Comparison of ENCODE assay signal across 9 mouse cellular contexts in the genomic region with DNA sequence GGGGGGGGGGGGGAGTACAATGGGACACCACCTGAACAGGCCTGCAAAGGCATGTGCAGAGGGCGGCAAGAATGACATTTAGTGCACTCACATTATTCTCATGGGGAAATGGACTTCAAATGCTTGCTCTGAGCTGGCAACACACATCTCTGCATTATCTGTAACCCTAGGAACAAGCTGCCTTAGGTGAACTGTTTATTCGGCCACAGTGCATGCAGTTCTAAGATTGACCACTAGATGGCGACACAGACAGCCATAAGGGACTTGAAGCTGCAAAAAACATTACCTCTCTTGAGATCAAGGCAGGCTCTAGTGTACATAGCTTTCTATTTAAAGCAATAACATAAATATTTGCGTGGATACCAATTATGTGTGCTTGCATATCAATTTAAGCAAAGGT. TPM values are rescaled to one million over a fixed set of nuclear protein-coding genes. Genes with fewer than 3 reads are reported as not detected.
DNase-seq lines count a peak whose midpoint lies in the region; ATAC-seq lines count a peak whose summit lies in the region.
"Had no signal": no experiment of that assay in that cellular context is flagged by ENCODE, and none has a peak within 500 bp of the region (broad histone marks: within the 10 kb centered on the region; RNA-seq: fewer than 3 reads in every experiment).

No protein-coding gene starts in this region.

- no peak overlapping the region for H3K27ac ChIP-seq in forebrain, embryonic 14.5 days (ENCODE audit: low read depth, low read length)
- no peak overlapping the region for H3K27ac ChIP-seq in hindbrain, embryonic 10.5 days
- H3K27ac ChIP-seq: limb, embryonic 13.5 days had no signal

- peak; percentile 50; the same call in 1 of the 2 replicates for ATAC-seq in cerebellum, adult (ENCODE audit: insufficient number of reproducible peaks, low FRiP score, low TSS enrichment)
- ATAC-seq in forebrain, embryonic 14.5 days = peak; percentile 66

- no peak overlapping the region for H3K9ac ChIP-seq in forebrain, embryonic 14.5 days (ENCODE audit: low read length)
- H3K9ac ChIP-seq: limb, embryonic 13.5 days had no signal

- H3K4me3 ChIP-seq in forebrain, embryonic 14.5 days (ENCODE audit: low read depth, low read length) = no peak overlapping the region
- H3K4me3 ChIP-seq in hindbrain, embryonic 10.5 days = no peak overlapping the region
- H3K4me3 ChIP-seq: limb, embryonic 13.5 days had no signal

- H3K9me3 ChIP-seq in forebrain, embryonic 14.5 days (replicated peaks; ENCODE audit: control insufficient read depth, low read length) = no peaks in the 10 kb centered on the region
- no peaks in the 10 kb centered on the region for H3K9me3 ChIP-seq in hindbrain, embryonic 10.5 days
- H3K9me3 ChIP-seq: limb, embryonic 13.5 days had no signal

- no peaks in the 10 kb centered on the region for H3K36me3 ChIP-seq in forebrain, embryonic 14.5 days (ENCODE audit: control insufficient read depth, insufficient read depth, low read length)
- no peaks in the 10 kb centered on the region for H3K36me3 ChIP-seq in hindbrain, embryonic 10.5 days
- H3K36me3 ChIP-seq: limb, embryonic 13.5 days had no signal

- DNase-seq in MN1 (ENCODE audit: low spot score) = peak; percentile 81
- DNase-seq in forebrain, embryonic 14.5 days (ENCODE audit: low spot score) = peak; percentile 94
- peak; percentile 85 for DNase-seq in hindbrain, embryonic 10.5 days (ENCODE audit: low spot score)
- DNase-seq in layer of hippocampus, adult 9-10 months (ENCODE audit: low spot score) = peak; percentile 96
- peak; percentile 86 for DNase-seq in lung, postnatal 25 days (ENCODE audit: low spot score)
- DNase-seq in right cerebral cortex, adult 18-20 months = peak; percentile 82
- DNase-seq in urinary bladder, adult 2 months (ENCODE audit: low spot score) = peak; percentile 58

- H3K27me3 ChIP-seq in forebrain, embryonic 14.5 days (replicated peaks; ENCODE audit: control insufficient read depth, insufficient read depth, low read length) = no peaks in the 10 kb centered on the region; the same call in 1 of the 2 replicates
- peaks cover 47% of the 10 kb centered on the region for H3K27me3 ChIP-seq in hindbrain, embryonic 10.5 days (ENCODE audit: insufficient read depth, poor library complexity, severe bottlenecking)

- no peaks in the 10 kb centered on the region for H3K4me1 ChIP-seq in forebrain, embryonic 14.5 days (ENCODE audit: control insufficient read depth, insufficient read depth, low read length)
- H3K4me1 ChIP-seq in hindbrain, embryonic 10.5 days (replicated peaks) = peaks cover 9% of the 10 kb centered on the region
- H3K4me1 ChIP-seq: limb, embryonic 13.5 days had no signal

- 4% methylated on average over 4 of the region's 4 CpGs for WGBS in forebrain, embryonic 14.5 days
- 3% methylated on average over 4 of the region's 4 CpGs for WGBS in hindbrain, embryonic 10.5 days

- no peak overlapping the region for H3K4me2 ChIP-seq in forebrain, embryonic 14.5 days (ENCODE audit: low read length)
- H3K4me2 ChIP-seq: limb, embryonic 13.5 days had no signal

RNA-seq across cellular contexts. Expression of gene Coro2a, which starts 9.2 kb away (rescaled TPM):
- polyA plus RNA-seq in forebrain, embryonic 14.5 days (2014; fragmentation: Nextera tagmentation; extraction: Ambion mirVana) = 2.2 and 2.9 TPM in 2 replicates
- polyA plus RNA-seq in hindbrain, embryonic 10.5 days (2016; fragmentation: Nextera tagmentation; extraction: Ambion mirVana) = 5.9 and 10.8 TPM in 2 replicates
- 6.4 and 7.0 TPM in 2 replicates for polyA plus RNA-seq in urinary bladder, adult 2 months (2012; rRNA removed)

RNA-seq across cellular contexts. Expression of gene Tbc1d2, which starts 38.8 kb away (rescaled TPM):
- 0.47 and 0.62 TPM in 2 replicates for polyA plus RNA-seq in forebrain, embryonic 14.5 days (2014; fragmentation: Nextera tagmentation; extraction: Ambion mirVana)
- 1.2 and 2.0 TPM in 2 replicates for polyA plus RNA-seq in hindbrain, embryonic 10.5 days (2016; fragmentation: Nextera tagmentation; extraction: Ambion mirVana)
- 18.6 and 24.0 TPM in 2 replicates for polyA plus RNA-seq in urinary bladder, adult 2 months (2012; rRNA removed)
